In genomic region chr10:111354607-111355006, GRCm38 (mm10) we compare ENCODE assay signal across 10 mouse cellular contexts. TPM values are rescaled to one million over a fixed set of nuclear protein-coding genes. Genes with fewer than 3 reads are reported as not detected.
DNase-seq lines count a peak whose midpoint lies in the region; ATAC-seq lines count a peak whose summit lies in the region.
"Had no signal": no experiment of that assay in that cellular context is flagged by ENCODE, and none has a peak within 500 bp of the region (broad histone marks: within the 10 kb centered on the region; RNA-seq: fewer than 3 reads in every experiment).

No protein-coding gene starts in this region.

- peak; percentile 67 for ATAC-seq in frontal cortex, adult (ENCODE audit: low TSS enrichment)
- ATAC-seq in lung, embryonic 15.5 days (ENCODE audit: borderline replicate concordance, extremely low read depth, low FRiP score, low TSS enrichment), result peak; percentile 89; the same call in 1 of the 2 replicates
- ATAC-seq in activated CD4-positive, CD25-positive, alpha-beta regulatory T cell, adult 4 months, result no peak

- H3K4me1 ChIP-seq in lung, embryonic 15.5 days, result no peaks in the 10 kb centered on the region; the same call in 1 of the 2 replicates
- H3K4me1 ChIP-seq: embryonic facial prominence, embryonic 12.5 days had no signal

- no peak overlapping the region for H3K9ac ChIP-seq in lung, embryonic 15.5 days
- H3K9ac ChIP-seq: embryonic facial prominence, embryonic 12.5 days; heart, embryonic 15.5 days had no signal

- no peak overlapping the region for H3K27ac ChIP-seq in lung, embryonic 15.5 days
- H3K27ac ChIP-seq: embryonic facial prominence, embryonic 12.5 days; heart, embryonic 15.5 days had no signal

- no peaks in the 10 kb centered on the region for H3K27me3 ChIP-seq in lung, embryonic 15.5 days
- H3K27me3 ChIP-seq: embryonic facial prominence, embryonic 12.5 days; heart, embryonic 15.5 days had no signal

- H3K4me3 ChIP-seq in lung, embryonic 15.5 days, result no peak overlapping the region
- H3K4me3 ChIP-seq: embryonic facial prominence, embryonic 12.5 days; heart, embryonic 15.5 days had no signal

- no peak overlapping the region for H3K4me2 ChIP-seq in lung, embryonic 15.5 days
- H3K4me2 ChIP-seq: embryonic facial prominence, embryonic 12.5 days; heart, embryonic 15.5 days had no signal

- WGBS in lung, embryonic 15.5 days, result 40% methylated on average over 8 of the region's 8 CpGs

- no peak for DNase-seq in frontal cortex, postnatal 25 days (ENCODE audit: low spot score in 2 of 2)
- peak; percentile 56 to 66 for DNase-seq in right cerebral cortex, postnatal 10 days (ENCODE audit: low spot score in 2 of 2)
- DNase-seq in right cerebral cortex, postnatal 4 days, result no peak
- peak; percentile 72 for DNase-seq in yolk sac, embryonic 10.5 days (ENCODE audit: low spot score)
- no peak for DNase-seq in MN1 (ENCODE audit: low spot score)

- H3K36me3 ChIP-seq in lung, embryonic 15.5 days, result no peaks in the 10 kb centered on the region
- H3K36me3 ChIP-seq: embryonic facial prominence, embryonic 12.5 days; heart, embryonic 15.5 days had no signal

- no peaks in the 10 kb centered on the region for H3K9me3 ChIP-seq in lung, embryonic 15.5 days
- H3K9me3 ChIP-seq: embryonic facial prominence, embryonic 12.5 days; heart, embryonic 15.5 days had no signal

RNA-seq across cellular contexts. Expression of gene Bbs10, which starts 56.1 kb away (rescaled TPM):
- polyA plus RNA-seq in lung, embryonic 15.5 days (2015; fragmentation: Nextera tagmentation; extraction: Ambion mirVana), result 5.6 and 7.2 TPM in 2 replicates
- polyA plus RNA-seq in activated CD4-positive, CD25-positive, alpha-beta regulatory T cell, adult 4 months (2017; shearing (Covaris generic)), result 1 to 10 TPM; 1.4 to 1.6 TPM

Comparison
In these comparisons a context has a peak if more than half of its experiments do, and no peak if none do; other contexts are left out.
1. DNase-seq: peak in right cerebral cortex, postnatal 10 days (2 of 2) and yolk sac, embryonic 10.5 days (single experiment); none in frontal cortex, postnatal 25 days (0 of 2), right cerebral cortex, postnatal 4 days (single experiment) and MN1 (single experiment).